Mouse (Mus musculus): ENCODE measurements at regions not wholly inside any gene's neighbourhood (a gene's known extent, or its start where the extent isn't known, plus 50 kb on each side); places are given as distances from the start of the nearest gene placed in this dataset.
"Not testable (repeated sequence)": the region's sequence is repeated elsewhere in the genome, so short reads cannot be mapped to it uniquely, and the experiment has no call there.

DNA sequence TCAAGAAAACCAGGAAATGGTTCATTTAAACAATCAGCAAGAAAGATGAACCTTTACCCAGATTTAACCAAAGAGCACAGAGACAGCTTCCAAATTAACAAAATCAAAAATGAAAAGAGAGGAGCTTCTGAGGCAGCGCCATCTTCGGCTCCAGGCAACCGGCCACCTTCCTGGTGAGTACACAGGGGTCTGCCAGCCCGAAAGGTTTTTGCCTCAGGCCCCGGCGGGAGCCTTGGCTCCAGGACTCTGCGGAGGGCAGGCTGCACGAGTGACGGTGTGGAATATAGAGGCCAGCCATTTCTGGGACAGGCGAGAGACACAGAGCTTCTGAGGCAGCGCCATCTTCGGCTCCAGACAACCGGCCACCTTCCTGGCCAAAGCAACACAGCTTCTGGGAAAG, 1295.5 kb upstream of the Got2 start:
- TF ChIP-seq CTCF (IDR thresholded peaks at IDR 0.05; ENCODE audit: low read depth); EP300 (optimal IDR thresholded peaks at IDR 0.05): not testable (repeated sequence)
